Mouse (Mus musculus): ENCODE results near the gene Il3. TPM values are rescaled to one million over a fixed set of nuclear protein-coding genes. Genes with fewer than 3 reads are reported as not detected.

Gene Il3
- polyA plus RNA-seq, 1 experiment from 2014 or later: not detected

GRCm38 (mm10) chr11:54263405-54264031 lies 3.6 kb downstream of the Il3 start:
- Histone ChIP-seq H3K4me1 (replicated peaks; ENCODE audit: control insufficient read depth, insufficient read depth, low read length) (no peaks in the 10 kb centered on the region), H3K27ac (ENCODE audit: low read depth, low read length) (no peak overlapping the region), H3K27me3 (replicated peaks; ENCODE audit: control insufficient read depth, insufficient read depth, low read length) (no peaks in the 10 kb centered on the region), H3K9me3 (ENCODE audit: control insufficient read depth) (no peaks in the 10 kb centered on the region), H3K4me2 (replicated peaks; ENCODE audit: low read depth) (no peak overlapping the region), H3K9ac (ENCODE audit: low read depth, low read length) (no peak overlapping the region), H3K36me3 (ENCODE audit: control insufficient read depth, insufficient read depth) (no peaks in the 10 kb centered on the region), H3K4me3 (ENCODE audit: low read depth, low read length) (no peak overlapping the region)
- WGBS: 27% methylated on average over 1 of the region's 1 CpGs
- peak; percentile 44 for TF ChIP-seq CTCF (IDR thresholded peaks at IDR 0.05; ENCODE audit: low read depth)
- no peak for ATAC-seq

- H3K9ac ChIP-seq (ENCODE audit: low read depth, low read length): no peak overlapping the region
- no peaks in the 10 kb centered on the region for H3K9me3 ChIP-seq (ENCODE audit: control insufficient read depth)
- ATAC-seq: peak; percentile 56; the same call in 1 of the 2 replicates
- H3K4me2 ChIP-seq (replicated peaks; ENCODE audit: low read depth): no peak overlapping the region
- TF ChIP-seq CTCF (IDR thresholded peaks at IDR 0.05; ENCODE audit: low read depth): peak; percentile 91
- H3K4me1 ChIP-seq (replicated peaks; ENCODE audit: control insufficient read depth, insufficient read depth, low read length): no peaks in the 10 kb centered on the region
- H3K4me3 ChIP-seq (ENCODE audit: low read depth, low read length): no peak overlapping the region
- no peaks in the 10 kb centered on the region for H3K36me3 ChIP-seq (ENCODE audit: control insufficient read depth, insufficient read depth)
- no peaks in the 10 kb centered on the region for H3K27me3 ChIP-seq (replicated peaks; ENCODE audit: control insufficient read depth, insufficient read depth, low read length)
- WGBS: 55% methylated on average over 3 of the region's 3 CpGs
- H3K27ac ChIP-seq (ENCODE audit: low read depth, low read length): no peak overlapping the region
Observed at GRCm38 (mm10) chr11:54256624-54257376, 10.3 kb downstream of the Il3 start.

- 27% methylated on average over 4 of the region's 4 CpGs for WGBS
- Histone ChIP-seq H3K9me3 (ENCODE audit: control insufficient read depth) (no peaks in the 10 kb centered on the region), H3K4me1 (replicated peaks; ENCODE audit: control insufficient read depth, insufficient read depth, low read length) (no peaks in the 10 kb centered on the region), H3K27me3 (replicated peaks; ENCODE audit: control insufficient read depth, insufficient read depth, low read length) (no peaks in the 10 kb centered on the region), H3K4me2 (replicated peaks; ENCODE audit: low read depth) (no peak overlapping the region), H3K36me3 (ENCODE audit: control insufficient read depth, insufficient read depth) (no peaks in the 10 kb centered on the region), H3K9ac (ENCODE audit: low read depth, low read length) (no peak overlapping the region), H3K27ac (ENCODE audit: low read depth, low read length) (no peak overlapping the region), H3K4me3 (ENCODE audit: low read depth, low read length) (no peak overlapping the region)
- no peak for ATAC-seq
- peak; percentile 72 for TF ChIP-seq CTCF (IDR thresholded peaks at IDR 0.05; ENCODE audit: low read depth)
Observed at GRCm38 (mm10) chr11:54254114-54254513, 13.0 kb downstream of the Il3 start.

- Histone ChIP-seq H3K9me3 (ENCODE audit: control insufficient read depth) (no peaks in the 10 kb centered on the region), H3K4me3 (ENCODE audit: low read depth, low read length) (no peak overlapping the region), H3K9ac (ENCODE audit: low read depth, low read length) (no peak overlapping the region), H3K27ac (ENCODE audit: low read depth, low read length) (no peak overlapping the region), H3K4me1 (replicated peaks; ENCODE audit: control insufficient read depth, insufficient read depth, low read length) (no peaks in the 10 kb centered on the region; the same call in 1 of the 2 replicates), H3K4me2 (replicated peaks; ENCODE audit: low read depth) (no peak overlapping the region), H3K36me3 (ENCODE audit: control insufficient read depth, insufficient read depth) (no peaks in the 10 kb centered on the region), H3K27me3 (replicated peaks; ENCODE audit: control insufficient read depth, insufficient read depth, low read length) (no peaks in the 10 kb centered on the region)
- no peak for ATAC-seq
- 87% methylated on average over 11 of the region's 11 CpGs for WGBS
- TF ChIP-seq CTCF (IDR thresholded peaks at IDR 0.05; ENCODE audit: low read depth): no peak
Observed at GRCm38 (mm10) chr11:54250575-54250974, 16.5 kb downstream of the Il3 start.

- Histone ChIP-seq H3K9me3 (ENCODE audit: control insufficient read depth) (no peaks in the 10 kb centered on the region), H3K27ac (ENCODE audit: low read depth, low read length) (no peak overlapping the region), H3K9ac (ENCODE audit: low read depth, low read length) (no peak overlapping the region), H3K4me2 (replicated peaks; ENCODE audit: low read depth) (no peak overlapping the region), H3K4me3 (ENCODE audit: low read depth, low read length) (no peak overlapping the region), H3K36me3 (ENCODE audit: control insufficient read depth, insufficient read depth) (no peaks in the 10 kb centered on the region), H3K4me1 (replicated peaks; ENCODE audit: control insufficient read depth, insufficient read depth, low read length) (no peaks in the 10 kb centered on the region; the same call in 1 of the 2 replicates), H3K27me3 (replicated peaks; ENCODE audit: control insufficient read depth, insufficient read depth, low read length) (no peaks in the 10 kb centered on the region)
- 62% methylated on average over 3 of the region's 3 CpGs for WGBS
- ATAC-seq: no peak
- TF ChIP-seq CTCF (IDR thresholded peaks at IDR 0.05; ENCODE audit: low read depth): no peak
Observed at GRCm38 (mm10) chr11:54249748-54250147, 17.3 kb downstream of the Il3 start.

GRCm38 (mm10) chr11:54248940-54249717 lies 17.9 kb downstream of the Il3 start, which contains the start of gene Csf2:
Gene Csf2 (minus strand): TSS chr11:54249667.
- H3K4me3 ChIP-seq (ENCODE audit: low read depth, low read length): no peak within 1 kb of the TSS
- no peaks in the 10 kb centered on the region for H3K36me3 ChIP-seq (ENCODE audit: control insufficient read depth, insufficient read depth)
- no peaks in the 10 kb centered on the region for H3K27me3 ChIP-seq (replicated peaks; ENCODE audit: control insufficient read depth, insufficient read depth, low read length)
- ATAC-seq: peak; percentile 77
- H3K9me3 ChIP-seq (ENCODE audit: control insufficient read depth): no peaks in the 10 kb centered on the region
- no peak within 1 kb of the TSS for H3K27ac ChIP-seq (ENCODE audit: low read depth, low read length)
- H3K4me2 ChIP-seq (replicated peaks; ENCODE audit: low read depth): peak within 1 kb of the TSS; percentile 21; the same call in 1 of the 2 replicates
- 45% methylated on average over 11 of the region's 11 CpGs for WGBS
- TF ChIP-seq CTCF (IDR thresholded peaks at IDR 0.05; ENCODE audit: low read depth): 0 out of 2 replicates have a peak, but pooled peaks have one; percentile 3
- no peak within 1 kb of the TSS for H3K9ac ChIP-seq (ENCODE audit: low read depth, low read length)
- H3K4me1 ChIP-seq (replicated peaks; ENCODE audit: control insufficient read depth, insufficient read depth, low read length): no peaks in the 10 kb centered on the region; the same call in 1 of the 2 replicates
